Mouse (Mus musculus) 3134 (cell line): ENCODE measurements around the gene Fam20a.

Source experiments
- DNase-seq: peaks from one replicate; pipeline ENCODE4 v3.0.0-alpha.2; 2011; ENCODE audit warnings: low spot score; ENCODE audit not compliant: insufficient read length; ENCODE audit errors: extremely low read depth

The Fam20a gene

GRCm38 (mm10) chr11:109721781-109722446 is at the start of gene Fam20a:
TSS of gene Fam20a (minus strand) at chr11:109722279.
- peak; percentile 91 for DNase-seq

- DNase-seq, result no peak
Measured at GRCm38 (mm10) chr11:109771381-109771780, 49.3 kb upstream of the Fam20a start.

GRCm38 (mm10) chr11:109770185-109770584 is 48.1 kb upstream of the Fam20a start:
- no peak for DNase-seq

- DNase-seq, result no peak
Measured at GRCm38 (mm10) chr11:109769091-109769490, 47.0 kb upstream of the Fam20a start.

- DNase-seq, result no peak
Measured at GRCm38 (mm10) chr11:109760063-109760462, 38.0 kb upstream of the Fam20a start.

- no peak for DNase-seq
Measured at GRCm38 (mm10) chr11:109758616-109759215, 36.6 kb upstream of the Fam20a start.

- no peak for DNase-seq
Measured at GRCm38 (mm10) chr11:109754105-109754602, 32.1 kb upstream of the Fam20a start.

GRCm38 (mm10) chr11:109751636-109752603 is 29.8 kb upstream of the Fam20a start:
- DNase-seq, result no peak

- DNase-seq, result no peak
Measured at GRCm38 (mm10) chr11:109745210-109745609, 23.1 kb upstream of the Fam20a start.

GRCm38 (mm10) chr11:109737967-109738366 is 15.9 kb upstream of the Fam20a start:
- no peak for DNase-seq

GRCm38 (mm10) chr11:109736406-109736805 is 14.3 kb upstream of the Fam20a start:
- no peak for DNase-seq

GRCm38 (mm10) chr11:109734341-109734740 is 12.3 kb upstream of the Fam20a start:
- peak; percentile 30 for DNase-seq

- no peak for DNase-seq
Measured at GRCm38 (mm10) chr11:109732726-109733438, 10.8 kb upstream of the Fam20a start.

GRCm38 (mm10) chr11:109728371-109728770 is 6.3 kb upstream of the Fam20a start:
- DNase-seq, result no peak

GRCm38 (mm10) chr11:109722711-109723110 is 632 bp upstream of the Fam20a start:
- DNase-seq, result no peak

- peak; percentile 92 for DNase-seq
Measured at GRCm38 (mm10) chr11:109721320-109721780, 729 bp downstream of the Fam20a start.

- DNase-seq, result no peak
Measured at GRCm38 (mm10) chr11:109720809-109721319, 1.2 kb downstream of the Fam20a start.

GRCm38 (mm10) chr11:109719399-109719798 is 2.7 kb downstream of the Fam20a start:
- no peak for DNase-seq

GRCm38 (mm10) chr11:109717966-109718895 is 3.8 kb downstream of the Fam20a start:
- DNase-seq, result no peak
